Mouse (Mus musculus) limb, embryonic 10.5 days (tissue): ENCODE measurements around the gene Tbc1d2b. TPM values are rescaled to one million over a fixed set of nuclear protein-coding genes. Genes with fewer than 3 reads are reported as not detected.

ENCODE experiments used
- DNase-seq: peaks from one replicate; pipeline ENCODE4 v3.0.0-alpha.2; 2017; ENCODE audit warnings: low spot score
- H3K27ac ChIP-seq: fragments of 300-500 bp; sonication (generic); 2 replicates; pipeline ENCODE4 v1.5.1; 2016; ENCODE audit warnings: mild to moderate bottlenecking
- H3K27me3 ChIP-seq: fragments of 300-500 bp; sonication (generic); 2 replicates; pipeline ENCODE4 v1.6.1; 2016; ENCODE audit warnings: low read depth, mild to moderate bottlenecking; ENCODE audit not compliant: poor library complexity, severe bottlenecking
- H3K36me3 ChIP-seq: fragments of 300-500 bp; sonication (generic); 2 replicates; pipeline ENCODE4 v1.6.1; 2016; ENCODE audit warnings: mild to moderate bottlenecking, moderate library complexity
- H3K4me1 ChIP-seq: fragments of 300-500 bp; sonication (generic); 2 replicates; pipeline ENCODE4 v1.6.1; 2016
- H3K4me3 ChIP-seq: fragments of 300-500 bp; sonication (generic); 2 replicates; pipeline ENCODE4 v1.5.1; 2016; ENCODE audit warnings: mild to moderate bottlenecking, moderate library complexity
- H3K9me3 ChIP-seq: fragments of 300-500 bp; sonication (generic); replicated peaks from 2 replicates; pipeline ENCODE4 v1.6.1; 2016; ENCODE audit warnings: mild to moderate bottlenecking
- WGBS: fragments of 180-500 bp; shearing (Covaris S2); methylation state at CpG from one replicate; pipeline ENCODE4 v1.1.7; 2016; 5-methylcytosine and 5-hydroxymethylcytosine counted together
- polyA plus RNA-seq: library from polyadenylated mRNA; unstranded; fragments of >200 nt; fragmentation: Nextera tagmentation; extraction: Ambion mirVana; gene quantifications from 2 replicates; pipeline ENCODE4 v1.2.1, GENCODE M21; 2016

The Tbc1d2b gene
- polyA plus RNA-seq, 1 experiment from 2014 or later: 8.5 TPM

DNA sequence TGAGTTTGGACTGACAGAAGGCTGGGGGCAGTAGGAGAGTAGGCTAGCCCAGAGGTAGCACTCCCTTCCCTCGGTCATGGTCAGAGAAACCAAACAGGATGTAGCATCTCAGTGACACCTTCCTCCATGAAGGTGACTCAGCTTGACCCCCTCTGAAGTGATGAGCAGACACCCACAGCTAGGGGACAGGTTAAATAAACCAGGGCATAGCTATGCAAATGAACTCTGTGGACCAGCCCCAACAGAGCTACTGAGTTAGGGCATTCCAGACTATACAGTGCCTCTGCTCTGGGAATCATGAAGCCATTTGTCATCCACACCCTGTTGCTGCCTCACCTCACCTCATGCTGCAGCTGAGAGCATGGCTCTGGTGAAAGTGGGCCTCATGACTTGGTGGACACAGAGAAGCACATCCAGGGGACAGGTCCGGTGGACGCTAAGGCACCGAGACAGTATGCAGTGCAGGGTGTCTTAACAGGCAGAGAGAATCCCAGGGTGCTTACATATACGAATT, 36.6 kb downstream of the Tbc1d2b start:
- Histone ChIP-seq H3K27ac (no peak overlapping the region), H3K4me1 (no peaks in the 10 kb centered on the region), H3K9me3 (no peaks in the 10 kb centered on the region), H3K27me3 (no peaks in the 10 kb centered on the region), H3K4me3 (no peak overlapping the region), H3K36me3 (0 out of 2 replicates have a peak, but pooled peaks cover 2% of the 10 kb centered on the region)
- WGBS: 93% methylated on average over 5 of the region's 5 CpGs
- no peak for DNase-seq

DNA sequence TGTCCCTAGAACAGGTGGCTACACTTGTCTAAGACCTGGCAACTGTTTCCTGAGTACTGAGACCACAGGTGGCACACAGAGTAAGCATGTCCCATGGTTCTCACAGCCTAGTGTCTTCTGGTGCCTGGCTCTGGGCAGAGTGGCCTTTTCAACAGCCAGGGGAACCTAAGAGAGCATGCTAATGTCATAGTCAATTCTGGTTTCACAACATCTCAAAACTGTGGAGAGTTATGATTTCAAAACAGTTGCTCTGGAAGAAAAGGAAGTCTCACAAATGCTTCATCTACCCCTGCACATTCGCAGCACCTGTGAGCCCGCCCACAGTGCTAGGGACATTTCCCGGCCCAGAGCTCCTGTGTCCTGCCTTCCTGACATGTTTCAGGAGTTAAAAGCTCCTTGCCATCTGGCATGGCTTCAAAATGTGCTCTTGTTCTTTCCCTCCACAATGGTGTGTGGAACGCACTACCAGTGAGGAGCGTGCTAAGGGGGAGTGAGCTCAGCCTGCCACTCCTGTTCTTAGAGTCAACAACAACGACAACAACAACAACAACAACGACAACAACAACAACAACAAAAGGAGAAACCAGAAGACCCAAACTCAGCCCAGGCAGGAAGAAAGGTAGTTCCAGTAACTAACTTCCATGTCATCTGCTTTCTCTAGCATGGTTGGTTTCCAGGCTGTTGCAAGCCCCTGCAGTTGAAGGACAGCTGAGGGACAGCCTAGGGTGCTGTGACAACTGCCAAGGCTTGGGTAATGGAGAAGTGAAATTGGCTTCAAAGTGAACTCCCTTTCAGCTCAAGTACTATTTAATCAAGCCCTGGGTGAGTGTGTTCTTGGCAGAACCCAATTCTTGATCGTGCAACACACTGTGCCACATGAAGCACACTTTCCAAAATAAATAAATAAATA, 37.6 kb downstream of the Tbc1d2b start:
- no peaks in the 10 kb centered on the region for H3K9me3 ChIP-seq
- H3K4me1 ChIP-seq: no peaks in the 10 kb centered on the region
- H3K36me3 ChIP-seq: no peaks in the 10 kb centered on the region
- no peaks in the 10 kb centered on the region for H3K27me3 ChIP-seq
- WGBS: 89% methylated on average over 8 of the region's 8 CpGs
- H3K4me3 ChIP-seq: no peak overlapping the region
- DNase-seq: no peak
- H3K27ac ChIP-seq: no peak overlapping the region

DNA sequence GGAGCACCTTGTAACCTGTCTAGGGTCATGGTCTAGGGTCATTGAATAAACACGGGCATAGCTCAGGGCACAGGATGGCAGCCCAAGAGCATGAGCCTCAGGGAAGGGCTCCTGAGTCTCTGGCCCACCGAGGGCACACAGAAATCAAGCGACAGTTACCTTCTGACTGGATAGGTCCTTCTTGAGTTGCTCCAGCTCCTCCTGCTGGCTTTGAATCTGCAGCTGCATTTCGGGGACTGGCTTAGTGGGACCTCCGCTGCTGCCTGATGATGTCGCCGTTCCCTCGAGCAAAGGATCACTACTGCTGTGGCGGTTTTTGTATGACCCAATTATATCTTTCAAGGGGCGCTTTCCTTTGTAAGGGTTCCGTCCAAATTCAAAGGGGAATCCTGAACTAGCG, 43.4 kb downstream of the Tbc1d2b start:
- no peaks in the 10 kb centered on the region for H3K27me3 ChIP-seq
- H3K4me1 ChIP-seq: no peaks in the 10 kb centered on the region
- peaks cover 19% of the 10 kb centered on the region for H3K36me3 ChIP-seq
- H3K9me3 ChIP-seq: no peaks in the 10 kb centered on the region
- no peak for DNase-seq
- WGBS: 81% methylated on average over 12 of the region's 12 CpGs
- no peak overlapping the region for H3K27ac ChIP-seq
- no peak overlapping the region for H3K4me3 ChIP-seq

DNA sequence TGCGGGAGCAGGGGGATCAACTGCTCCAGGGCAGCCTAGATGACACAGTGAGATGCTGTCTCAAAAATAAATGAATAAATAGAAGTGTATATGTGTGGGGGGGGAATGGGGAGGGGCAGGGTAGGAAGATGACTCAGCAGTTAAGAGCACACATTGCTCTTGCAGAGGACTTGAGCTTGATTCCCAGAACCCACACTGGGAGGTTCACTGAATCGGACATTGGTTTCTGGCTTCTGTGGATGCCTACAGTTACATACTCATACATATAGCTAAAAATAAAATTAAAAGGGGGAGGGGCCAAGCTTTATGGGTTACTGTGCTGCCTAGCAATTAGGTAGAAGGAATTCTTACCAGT, 43.9 kb downstream of the Tbc1d2b start:
- no peak for DNase-seq
- Histone ChIP-seq H3K4me1 (no peaks in the 10 kb centered on the region), H3K9me3 (no peaks in the 10 kb centered on the region), H3K27me3 (no peaks in the 10 kb centered on the region), H3K36me3 (peaks cover 23% of the 10 kb centered on the region), H3K27ac (no peak overlapping the region), H3K4me3 (no peak overlapping the region)
- WGBS: 91% methylated on average over 2 of the region's 2 CpGs

DNA sequence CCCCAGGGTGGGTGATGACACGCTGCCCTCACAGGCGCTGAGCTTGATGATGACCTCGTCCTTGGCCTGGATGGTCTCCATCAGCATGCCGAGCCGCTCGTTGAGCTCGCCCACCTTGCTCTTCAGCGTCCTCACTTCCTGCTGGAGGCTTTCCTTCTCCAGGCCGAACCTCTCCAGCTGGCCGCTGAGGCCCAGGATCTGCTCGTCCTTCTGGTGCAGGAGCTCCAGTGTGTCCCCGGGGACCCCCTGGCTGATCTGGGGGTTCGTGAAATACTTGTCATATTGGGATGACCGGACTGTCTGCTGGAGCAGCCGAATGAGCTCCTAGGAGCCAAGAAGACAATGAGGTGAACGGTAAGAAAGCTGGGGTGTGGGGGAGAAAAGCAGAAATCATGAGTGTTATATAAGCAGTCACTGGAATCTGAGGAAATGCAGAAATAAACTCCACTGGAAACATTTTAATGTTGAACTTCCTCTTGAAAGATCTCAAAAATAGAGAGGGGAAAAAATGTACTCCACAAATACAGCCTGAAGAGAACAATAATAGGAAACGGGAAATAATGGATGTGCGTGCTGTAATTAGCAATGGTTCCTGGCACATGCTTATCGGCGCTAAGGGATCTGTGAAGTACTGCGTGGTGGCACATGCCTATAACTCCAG, 44.4 kb downstream of the Tbc1d2b start:
- Histone ChIP-seq H3K4me3 (no peak overlapping the region), H3K27me3 (no peaks in the 10 kb centered on the region), H3K4me1 (no peaks in the 10 kb centered on the region), H3K36me3 (peaks cover 23% of the 10 kb centered on the region), H3K27ac (peak overlapping the region; percentile 3; the same call in 1 of the 2 replicates), H3K9me3 (no peaks in the 10 kb centered on the region)
- 94% methylated on average over 21 of the region's 21 CpGs for WGBS
- no peak for DNase-seq

DNA sequence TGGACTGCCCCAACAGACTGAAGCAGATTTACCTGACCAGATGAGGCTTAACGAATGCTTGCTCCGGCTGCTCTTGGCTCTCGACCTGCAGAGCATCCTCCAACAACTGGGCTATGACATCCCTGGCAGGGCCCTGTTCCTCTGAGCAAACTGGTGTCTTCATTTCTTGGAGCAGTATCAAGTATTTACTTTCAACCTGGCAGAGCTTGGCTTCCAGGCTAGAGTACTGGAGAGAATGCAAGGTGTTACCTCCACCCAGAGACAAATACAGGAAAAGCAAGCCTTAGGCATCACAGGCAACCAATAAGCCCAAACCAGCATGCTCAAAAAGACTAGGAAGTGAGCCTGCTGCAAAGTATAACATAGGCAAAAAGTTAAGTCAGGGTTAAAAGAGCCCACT, 48.3 kb downstream of the Tbc1d2b start:
- Histone ChIP-seq H3K27ac (no peak overlapping the region), H3K4me1 (no peaks in the 10 kb centered on the region), H3K36me3 (peaks cover 33% of the 10 kb centered on the region), H3K9me3 (no peaks in the 10 kb centered on the region), H3K27me3 (no peaks in the 10 kb centered on the region), H3K4me3 (no peak overlapping the region)
- DNase-seq: no peak
- 90% methylated on average over 3 of the region's 3 CpGs for WGBS

DNA sequence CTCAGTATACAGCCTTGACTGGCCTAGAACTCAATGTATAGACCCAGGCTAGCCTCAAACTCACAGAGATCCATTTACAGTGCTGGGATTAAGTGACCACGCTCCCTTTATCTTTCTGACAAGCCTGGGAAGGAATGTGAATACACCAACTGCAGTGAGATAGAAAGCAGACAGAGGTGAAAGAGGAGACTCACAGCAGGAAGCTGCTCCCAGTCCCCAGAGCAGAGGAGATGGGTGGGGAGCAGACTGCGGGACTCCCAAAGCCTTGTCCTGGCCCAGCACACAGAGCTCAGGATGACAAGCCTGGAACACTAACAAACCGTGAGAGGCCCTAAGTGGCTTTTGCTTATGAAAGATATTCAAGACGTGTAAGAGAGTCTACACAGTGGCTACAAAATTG, 53.1 kb downstream of the Tbc1d2b start:
- no peak for DNase-seq
- H3K36me3 ChIP-seq: peaks cover 34% of the 10 kb centered on the region

DNA sequence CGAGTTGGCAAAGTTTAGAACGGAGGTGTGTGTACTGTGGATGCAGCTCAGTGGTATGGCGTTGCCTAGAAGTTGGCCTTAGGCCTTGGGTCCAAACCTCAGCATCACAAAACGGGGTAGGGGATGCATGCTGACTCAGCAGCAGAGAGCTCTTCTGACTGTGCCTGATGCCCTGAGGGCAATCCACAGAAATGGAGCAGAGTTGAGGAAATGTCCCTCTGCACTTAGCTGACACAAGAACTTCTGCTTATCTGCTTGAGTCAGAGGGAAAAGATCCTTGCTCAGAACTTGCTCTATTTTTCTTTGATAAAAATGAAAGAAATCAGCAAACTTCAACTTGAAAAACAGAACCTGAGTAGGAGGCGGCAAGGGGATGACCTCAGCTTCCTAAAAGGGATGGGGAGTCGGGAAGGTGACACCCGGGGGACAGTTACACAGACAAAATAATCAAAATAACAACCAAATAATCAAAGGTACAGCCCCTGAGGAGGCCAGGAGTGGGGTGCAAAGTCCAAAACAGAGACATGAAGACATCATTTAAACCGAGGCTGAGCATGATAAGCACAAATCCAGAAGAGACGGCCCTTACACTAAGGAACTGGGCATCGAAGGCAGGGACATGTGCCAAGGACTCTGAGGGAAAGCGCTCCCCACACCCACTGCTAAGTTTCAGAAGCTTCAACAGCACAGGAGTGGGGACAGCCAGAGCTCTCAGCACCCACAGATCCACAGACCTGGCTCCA, 54.2 kb downstream of the Tbc1d2b start:
- Histone ChIP-seq H3K27ac (no peak overlapping the region), H3K36me3 (peaks cover 32% of the 10 kb centered on the region), H3K9me3 (no peaks in the 10 kb centered on the region), H3K4me1 (no peaks in the 10 kb centered on the region), H3K27me3 (no peaks in the 10 kb centered on the region), H3K4me3 (no peak overlapping the region)
- 88% methylated on average over 11 of the region's 11 CpGs for WGBS
- no peak for DNase-seq

More for the DNA sequence above, 53.1 kb downstream of the Tbc1d2b start:
- H3K9me3 ChIP-seq: no peaks in the 10 kb centered on the region
- H3K4me1 ChIP-seq: no peaks in the 10 kb centered on the region
- 59% methylated on average over 4 of the region's 4 CpGs for WGBS
- no peak overlapping the region for H3K4me3 ChIP-seq
- no peak overlapping the region for H3K27ac ChIP-seq
- no peaks in the 10 kb centered on the region for H3K27me3 ChIP-seq

DNA sequence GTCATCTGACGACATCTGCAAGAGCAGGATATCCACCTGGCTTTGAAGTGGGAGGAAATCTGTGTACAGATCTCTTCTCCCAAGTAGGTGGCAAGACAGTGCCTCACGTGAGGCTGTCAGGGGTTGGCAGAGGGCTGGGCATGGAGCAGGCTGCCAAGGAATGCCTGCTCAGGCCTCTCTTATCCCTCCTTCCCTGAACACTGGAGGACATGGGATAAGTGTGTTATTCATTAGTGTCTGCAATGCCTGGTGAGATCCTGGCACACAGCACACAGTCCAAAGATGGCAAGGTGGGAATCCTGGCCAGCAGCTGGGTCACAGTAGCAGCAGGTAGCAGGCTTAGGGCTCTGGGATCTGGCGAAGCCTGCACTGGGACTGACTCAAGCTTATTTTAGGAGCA, 57.5 kb downstream of the Tbc1d2b start:
- no peaks in the 10 kb centered on the region for H3K4me1 ChIP-seq
- 84% methylated on average over 3 of the region's 3 CpGs for WGBS
- H3K27me3 ChIP-seq: no peaks in the 10 kb centered on the region
- no peak overlapping the region for H3K27ac ChIP-seq
- no peaks in the 10 kb centered on the region for H3K9me3 ChIP-seq
- no peak for DNase-seq
- peaks cover 30% of the 10 kb centered on the region for H3K36me3 ChIP-seq
- no peak overlapping the region for H3K4me3 ChIP-seq

DNA sequence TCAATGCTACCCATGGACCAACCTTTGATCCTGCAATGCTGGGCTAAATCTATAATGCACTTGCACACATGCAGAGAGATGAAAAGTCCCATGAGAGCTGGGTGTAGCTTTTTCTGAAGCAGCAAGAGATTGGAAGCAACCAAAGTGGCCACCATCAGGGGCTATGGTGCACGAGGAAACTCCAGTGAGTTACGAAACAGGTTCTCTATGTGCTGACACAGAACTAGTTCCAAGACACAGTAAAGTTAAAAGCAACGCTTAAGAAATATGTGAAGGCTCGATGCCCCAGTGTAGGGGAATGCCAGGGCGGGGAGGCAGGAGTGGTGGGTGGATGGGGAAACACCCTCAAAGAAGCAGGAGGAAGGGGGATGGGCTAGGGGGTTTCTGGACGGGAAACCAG, 61.9 kb downstream of the Tbc1d2b start:
- peaks cover 27% of the 10 kb centered on the region for H3K36me3 ChIP-seq
- WGBS: 88% methylated on average over 6 of the region's 6 CpGs
- no peak overlapping the region for H3K27ac ChIP-seq
- no peaks in the 10 kb centered on the region for H3K4me1 ChIP-seq
- no peak for DNase-seq
- H3K9me3 ChIP-seq: no peaks in the 10 kb centered on the region
- no peak overlapping the region for H3K4me3 ChIP-seq
- H3K27me3 ChIP-seq: no peaks in the 10 kb centered on the region

DNA sequence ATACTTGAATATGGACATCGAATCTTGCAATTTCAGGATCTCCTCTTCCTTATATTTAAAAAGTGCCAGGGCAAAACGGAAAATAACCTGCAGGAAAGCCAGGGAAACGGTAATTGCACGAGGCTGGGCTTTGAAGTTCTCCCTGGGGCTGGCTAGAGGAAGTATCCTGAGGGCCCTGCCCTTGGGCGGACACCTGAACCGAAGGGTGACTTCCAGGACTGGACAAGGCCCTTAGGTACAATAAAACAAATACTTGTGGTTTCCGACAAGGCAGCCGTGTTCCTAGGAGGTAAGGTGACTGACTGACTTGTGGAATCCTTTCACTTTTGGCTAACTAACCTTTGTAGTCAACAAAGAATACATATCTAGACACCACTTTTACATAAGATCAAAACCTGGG, 62.8 kb downstream of the Tbc1d2b start:
- DNase-seq: no peak
- 84% methylated on average over 8 of the region's 8 CpGs for WGBS
- Histone ChIP-seq H3K9me3 (no peaks in the 10 kb centered on the region), H3K4me1 (no peaks in the 10 kb centered on the region), H3K4me3 (no peak overlapping the region), H3K36me3 (peaks cover 21% of the 10 kb centered on the region), H3K27ac (no peak overlapping the region), H3K27me3 (no peaks in the 10 kb centered on the region)

DNA sequence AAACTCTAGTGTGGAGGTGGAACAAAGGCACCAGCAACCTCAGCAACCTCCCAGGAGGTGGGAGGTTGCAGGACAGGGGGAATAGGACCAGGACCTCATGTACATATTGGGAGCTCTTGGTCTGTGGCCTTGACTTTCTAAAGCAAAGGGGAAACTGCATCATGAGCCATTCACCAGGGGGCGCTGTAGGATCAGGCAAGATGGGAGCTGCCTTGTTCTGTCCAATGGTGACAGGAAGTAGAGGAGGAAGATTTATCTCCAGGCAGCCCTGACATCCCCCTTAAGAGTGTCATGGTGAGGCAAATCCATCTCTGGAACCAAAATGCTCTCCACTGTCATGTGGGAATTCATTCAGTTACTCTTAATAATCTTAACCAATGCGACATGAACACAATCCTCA, 64.1 kb downstream of the Tbc1d2b start:
- WGBS: 50% methylated on average over 2 of the region's 2 CpGs
- H3K4me3 ChIP-seq: no peak overlapping the region
- peaks cover 23% of the 10 kb centered on the region for H3K36me3 ChIP-seq
- H3K4me1 ChIP-seq: no peaks in the 10 kb centered on the region; the same call in 1 of the 2 replicates
- H3K27ac ChIP-seq: no peak overlapping the region
- H3K27me3 ChIP-seq: no peaks in the 10 kb centered on the region
- no peaks in the 10 kb centered on the region for H3K9me3 ChIP-seq
- DNase-seq: peak; percentile 82
